11 mouse cellular contexts compared by ENCODE assay signal in genomic region chr3:51231499-51231898, GRCm38 (mm10). TPM values are rescaled to one million over a fixed set of nuclear protein-coding genes. Genes with fewer than 3 reads are reported as not detected.
DNase-seq lines count a peak whose midpoint lies in the region; ATAC-seq and TF ChIP-seq lines count a peak whose summit lies in the region.
"Had no signal": no experiment of that assay in that cellular context is flagged by ENCODE, and none has a peak within 500 bp of the region (broad histone marks: within the 10 kb centered on the region; RNA-seq: fewer than 3 reads in every experiment).

No protein-coding gene starts in this region.

- H3K79me2 ChIP-seq in MEL (ENCODE audit: control insufficient read depth, insufficient read depth, low read length, poor library complexity): peaks cover 54% of the 10 kb centered on the region

- no peak overlapping the region for H3K9ac ChIP-seq in intestine, embryonic 16.5 days (ENCODE audit: low read depth, low read length)
- no peak overlapping the region for H3K9ac ChIP-seq in intestine, embryonic 15.5 days
- H3K9ac ChIP-seq in MEL (ENCODE audit: control insufficient read depth, low read depth, low read length, poor library complexity, severe bottlenecking): peak overlapping the region; percentile 58
- peak overlapping the region; percentile 77 for H3K9ac ChIP-seq in liver, embryonic 14.5 days (replicated peaks)
- H3K9ac ChIP-seq: hindbrain, embryonic 14.5 days; midbrain, embryonic 12.5 days; neural tube, embryonic 12.5 days had no signal

- H3K27ac ChIP-seq in intestine, embryonic 16.5 days (ENCODE audit: low read length): peak overlapping the region; percentile 33; the same call in 1 of the 2 replicates
- H3K27ac ChIP-seq in intestine, embryonic 15.5 days: no peak overlapping the region
- peak overlapping the region; percentile 97 for H3K27ac ChIP-seq in MEL (ENCODE audit: control insufficient read depth, low read depth, low read length)
- peak overlapping the region; percentile 15; the same call in 1 of the 2 replicates for H3K27ac ChIP-seq in brown adipose tissue, adult 24 weeks (replicated peaks; ENCODE audit: low read depth, low read length)
- H3K27ac ChIP-seq in liver, embryonic 14.5 days: peak overlapping the region; percentile 99
- H3K27ac ChIP-seq: hindbrain, embryonic 14.5 days; midbrain, embryonic 12.5 days; neural tube, embryonic 12.5 days had no signal

- TF ChIP-seq RAD21 in MEL (IDR thresholded peaks at IDR 0.05; ENCODE audit: low read depth, low read length): no peak

- no peak for ATAC-seq in intestine, embryonic 16.5 days
- ATAC-seq in intestine, embryonic 15.5 days: no peak
- peak; percentile 14; the same call in 1 of the 2 replicates for ATAC-seq in liver, embryonic 14.5 days (ENCODE audit: insufficient read depth)
- ATAC-seq in cerebellum, adult (ENCODE audit: insufficient number of reproducible peaks, low FRiP score, low TSS enrichment): no peak

- H3K27me3 ChIP-seq in intestine, embryonic 16.5 days (replicated peaks; ENCODE audit: control insufficient read depth, insufficient read depth, low read length): no peaks in the 10 kb centered on the region
- no peaks in the 10 kb centered on the region for H3K27me3 ChIP-seq in intestine, embryonic 15.5 days (replicated peaks)
- H3K27me3 ChIP-seq in MEL (ENCODE audit: control insufficient read depth in 1 of 2, insufficient read depth in 2 of 2, low read length in 2 of 2): no peaks in the 10 kb centered on the region
- H3K27me3 ChIP-seq in liver, embryonic 14.5 days (ENCODE audit: control insufficient read depth, insufficient read depth, low read length): no peaks in the 10 kb centered on the region
- H3K27me3 ChIP-seq: midbrain, embryonic 12.5 days; neural tube, embryonic 12.5 days had no signal

- no peaks in the 10 kb centered on the region for H3K36me3 ChIP-seq in intestine, embryonic 16.5 days (ENCODE audit: control insufficient read depth, insufficient read depth, low read length)
- no peaks in the 10 kb centered on the region for H3K36me3 ChIP-seq in intestine, embryonic 15.5 days
- peaks cover 2 to 77% of the 10 kb centered on the region in 2 experiments; a peak in 3 of 4 replicates for H3K36me3 ChIP-seq in MEL (ENCODE audit: control insufficient read depth in 1 of 2, insufficient read depth in 2 of 2, low read length in 2 of 2)
- H3K36me3 ChIP-seq in liver, embryonic 14.5 days (replicated peaks; ENCODE audit: control insufficient read depth, insufficient read depth, low read depth): peaks cover 21% of the 10 kb centered on the region
- H3K36me3 ChIP-seq: midbrain, embryonic 12.5 days; neural tube, embryonic 12.5 days had no signal

- H3K4me3 ChIP-seq in intestine, embryonic 16.5 days (ENCODE audit: low read length): no peak overlapping the region
- no peak overlapping the region for H3K4me3 ChIP-seq in intestine, embryonic 15.5 days (replicated peaks)
- no peak overlapping the region for H3K4me3 ChIP-seq in MEL (ENCODE audit: control insufficient read depth in 1 of 2, insufficient read depth in 1 of 2, low read depth in 2 of 2, low read length in 2 of 2)
- H3K4me3 ChIP-seq in brown adipose tissue, adult 24 weeks (ENCODE audit: insufficient read depth, low read depth, low read length): no peak overlapping the region
- H3K4me3 ChIP-seq in liver, embryonic 14.5 days (ENCODE audit: insufficient read depth in 1 of 2, low read depth in 2 of 2, low read length in 2 of 2): peak overlapping the region; percentile 33 to 40; a peak in 3 of 4 replicates
- H3K4me3 ChIP-seq: midbrain, embryonic 12.5 days; neural tube, embryonic 12.5 days had no signal

- no peak for TF ChIP-seq POLR2A in MEL (IDR thresholded peaks at IDR 0.05; ENCODE audit: control insufficient read depth in 1 of 2, insufficient read depth in 1 of 2, low read depth in 1 of 2, low read length in 2 of 2, poor library complexity in 1 of 2)

- 0 out of 4 replicates have a peak, but pooled peaks of 1 of the 2 experiments have one; percentile 17 for TF ChIP-seq EP300 in MEL (IDR thresholded peaks at IDR 0.05; ENCODE audit: low read depth in 1 of 2, low read length in 2 of 2)
- TF ChIP-seq EP300 in liver, embryonic 14.5 days (IDR thresholded peaks at IDR 0.05; ENCODE audit: low read depth): no peak

- TF ChIP-seq CTCF in MEL (IDR thresholded peaks at IDR 0.05 in 2 of 3, conservative IDR thresholded peaks at IDR 0.05 in 1 of 3; ENCODE audit: control insufficient read depth in 1 of 3, insufficient read depth in 1 of 3, low read depth in 2 of 3, low read length in 3 of 3, poor library complexity in 1 of 3, severe bottlenecking in 1 of 3): no peak
- no peak for TF ChIP-seq CTCF in liver, embryonic 14.5 days (IDR thresholded peaks at IDR 0.05; ENCODE audit: low read depth)

- peak; percentile 45 for DNase-seq in MEL (ENCODE audit: low read depth, low spot score)
- peak in 1 of 3 experiments; percentile 48 for DNase-seq in liver, embryonic 14.5 days (ENCODE audit: low read depth in 3 of 3, low spot score in 3 of 3)
- no peak for DNase-seq in left cerebral cortex, adult 18-20 months (ENCODE audit: low spot score in 2 of 2)
- DNase-seq: kidney, postnatal 36 days had no signal

- no peak overlapping the region for H3K4me2 ChIP-seq in intestine, embryonic 16.5 days (ENCODE audit: low read depth, low read length)
- no peak overlapping the region for H3K4me2 ChIP-seq in intestine, embryonic 15.5 days (replicated peaks)
- H3K4me2 ChIP-seq in liver, embryonic 14.5 days (ENCODE audit: low read depth): peak overlapping the region; percentile 98
- H3K4me2 ChIP-seq: hindbrain, embryonic 14.5 days; midbrain, embryonic 12.5 days; neural tube, embryonic 12.5 days had no signal

- H3K9me3 ChIP-seq in intestine, embryonic 16.5 days (ENCODE audit: control insufficient read depth, low read length): no peaks in the 10 kb centered on the region
- H3K9me3 ChIP-seq in intestine, embryonic 15.5 days: no peaks in the 10 kb centered on the region
- no peaks in the 10 kb centered on the region for H3K9me3 ChIP-seq in MEL (replicated peaks; ENCODE audit: insufficient read depth, low read length)
- no peaks in the 10 kb centered on the region for H3K9me3 ChIP-seq in liver, embryonic 14.5 days (ENCODE audit: control insufficient read depth, low read length)
- H3K9me3 ChIP-seq: midbrain, embryonic 12.5 days; neural tube, embryonic 12.5 days had no signal

- WGBS in intestine, embryonic 16.5 days: 57% methylated on average over 3 of the region's 3 CpGs
- 50% methylated on average over 3 of the region's 3 CpGs for WGBS in intestine, embryonic 15.5 days
- 28% methylated on average over 3 of the region's 3 CpGs for WGBS in liver, embryonic 14.5 days (ENCODE audit: insufficient replicate concordance)

- H3K4me1 ChIP-seq in intestine, embryonic 16.5 days (ENCODE audit: control insufficient read depth, insufficient read depth, low read length): peaks cover 17% of the 10 kb centered on the region
- H3K4me1 ChIP-seq in intestine, embryonic 15.5 days (replicated peaks): peaks cover 12% of the 10 kb centered on the region; the same call in 1 of the 2 replicates
- H3K4me1 ChIP-seq in MEL (ENCODE audit: control insufficient read depth in 1 of 2, insufficient read depth in 2 of 2, low read length in 2 of 2): peaks cover 39 to 68% of the 10 kb centered on the region in 2 experiments
- peaks cover 12% of the 10 kb centered on the region for H3K4me1 ChIP-seq in brown adipose tissue, adult 24 weeks (ENCODE audit: control insufficient read depth, insufficient read depth, insufficient read length, low read length)
- peaks cover 67 to 76% of the 10 kb centered on the region in 2 experiments for H3K4me1 ChIP-seq in liver, embryonic 14.5 days (replicated peaks; ENCODE audit: control insufficient read depth in 2 of 2, insufficient read depth in 2 of 2, low read length in 1 of 2)

TF ChIP-seq in MEL, 35 proteins besides CTCF, POLR2A, EP300 and RAD21 (continues in another document):
- TF ChIP-seq USF1 (IDR thresholded peaks at IDR 0.05; ENCODE audit: low read depth, low read length): no peak
- TF ChIP-seq USF2 (IDR thresholded peaks at IDR 0.05; ENCODE audit: borderline replicate concordance in 1 of 2, insufficient read depth in 1 of 2, low read depth in 1 of 2, low read length in 2 of 2): no peak
- TF ChIP-seq MYB (IDR thresholded peaks at IDR 0.05; ENCODE audit: low read depth, low read length): no peak
- TF ChIP-seq ZMIZ1 (IDR thresholded peaks at IDR 0.05; ENCODE audit: low read depth, low read length): no peak
- TF ChIP-seq TBP (IDR thresholded peaks at IDR 0.05; ENCODE audit: low read depth, low read length): no peak
- TF ChIP-seq MEF2A (IDR thresholded peaks at IDR 0.05; ENCODE audit: extremely low read depth, insufficient replicate concordance, low read depth, low read length, poor library complexity, severe bottlenecking): no peak
- no peak for TF ChIP-seq UBTF (IDR thresholded peaks at IDR 0.05; ENCODE audit: borderline replicate concordance, insufficient read depth, low read depth, low read length)
- TF ChIP-seq BHLHE40 (IDR thresholded peaks at IDR 0.05; ENCODE audit: borderline replicate concordance, low read depth, low read length): no peak
- no peak for TF ChIP-seq SMC3 (IDR thresholded peaks at IDR 0.05; ENCODE audit: low read depth, low read length)
- TF ChIP-seq SIN3A (IDR thresholded peaks at IDR 0.05; ENCODE audit: low read length): peak; percentile 32; the same call in 1 of the 2 replicates
- no peak for TF ChIP-seq POLR2AphosphoS5 (IDR thresholded peaks at IDR 0.05; ENCODE audit: borderline replicate concordance, low read depth, low read length)
- TF ChIP-seq E2F4 (IDR thresholded peaks at IDR 0.05; ENCODE audit: borderline replicate concordance, low read depth, low read length): no peak
- TF ChIP-seq MYC (IDR thresholded peaks at IDR 0.05; ENCODE audit: low read depth, low read length): no peak
- TF ChIP-seq GATA1 (IDR thresholded peaks at IDR 0.05; ENCODE audit: low read depth, low read length): peak; percentile 69
- no peak for TF ChIP-seq CHD2 (IDR thresholded peaks at IDR 0.05; ENCODE audit: low read length)
- TF ChIP-seq MAX (IDR thresholded peaks at IDR 0.05; ENCODE audit: low read length): no peak
- no peak for TF ChIP-seq ZKSCAN1 (IDR thresholded peaks at IDR 0.05; ENCODE audit: low read depth, low read length)

RNA-seq across cellular contexts. Expression of gene Noct, which starts 7.3 kb away (rescaled TPM):
- 4.9 TPM in 2 replicates for polyA plus RNA-seq in intestine, embryonic 16.5 days (2015; fragmentation: Nextera tagmentation; extraction: Ambion mirVana)
- polyA plus RNA-seq in intestine, embryonic 15.5 days (2015; fragmentation: Nextera tagmentation; extraction: Ambion mirVana): 7.0 and 7.4 TPM in 2 replicates
- total RNA-seq in MEL (2012; rRNA removed): 16.4 and 17.8 TPM in 2 replicates
- polyA plus RNA-seq in MEL (2012; ENCODE audit: insufficient read depth in 1 of 2, insufficient read length in 2 of 2, low read depth in 1 of 2, low replicate concordance in 2 of 2, missing spikeins in 1 of 2): 10 to 100 TPM in 1 of 2 experiments, not detected in 1; 26.7 TPM
- polyA plus RNA-seq in brown adipose tissue, adult 24 weeks (2012; ENCODE audit: insufficient read depth, insufficient read length, missing spikeins): 16.9 and 38.8 TPM in 2 replicates
- polyA plus RNA-seq in liver, embryonic 14.5 days (2012; rRNA removed): 24.4 and 25.5 TPM in 2 replicates
- 19.0 and 20.8 TPM in 2 replicates for polyA plus RNA-seq in liver, embryonic 14.5 days (2014; fragmentation: Nextera tagmentation; extraction: Ambion mirVana)
- total RNA-seq in left cerebral cortex, adult 18-20 months (2021): 10 to 100 TPM; 51.0 to 56.1 TPM

Comparison
In these comparisons a context has a peak if more than half of its experiments do, and no peak if none do; other contexts are left out.
1. H3K4me3 ChIP-seq: peak in liver, embryonic 14.5 days (2 of 2); none in intestine, embryonic 16.5 days (single experiment), intestine, embryonic 15.5 days (single experiment), MEL (0 of 2) and brown adipose tissue, adult 24 weeks (single experiment).
2. H3K9ac ChIP-seq: peak in MEL (single experiment) and liver, embryonic 14.5 days (single experiment); none in intestine, embryonic 16.5 days (single experiment) and intestine, embryonic 15.5 days (single experiment).